Mouse (Mus musculus) neutrophil, adult 83 days (primary cell): ENCODE results near the gene Gm10959. TPM values are rescaled to one million over a fixed set of nuclear protein-coding genes. Genes with fewer than 3 reads are reported as not detected.

Experiments
- total RNA-seq, 2 experiments: library from RNA; stranded (reverse); gene quantifications; one replicate each; pipeline ENCODE4 v1.2.4; 2023

Gene Gm10959
- total RNA-seq: not detected

DNA sequence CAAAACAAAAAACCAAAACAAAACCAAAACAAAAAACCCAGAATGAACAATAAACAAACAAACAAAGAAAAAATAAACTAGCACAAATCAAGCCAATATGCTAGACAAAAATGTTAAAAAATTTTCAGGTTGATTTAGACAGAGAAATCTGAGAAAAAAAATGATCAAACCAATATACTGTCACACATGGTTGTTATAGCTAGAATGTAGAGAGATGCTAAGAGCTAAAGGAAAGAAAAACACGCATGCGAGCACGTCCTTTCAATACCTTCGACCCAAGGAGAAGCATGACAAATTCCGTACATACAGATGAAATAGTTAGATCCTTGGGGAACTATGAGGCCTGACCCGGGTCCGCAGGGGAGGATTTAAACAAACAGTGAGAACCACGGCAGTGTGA, at the start of gene Gm10959:
TSS of gene Gm10959 (minus strand) at position 101 of the 400 bp plus-strand sequence.

DNA sequence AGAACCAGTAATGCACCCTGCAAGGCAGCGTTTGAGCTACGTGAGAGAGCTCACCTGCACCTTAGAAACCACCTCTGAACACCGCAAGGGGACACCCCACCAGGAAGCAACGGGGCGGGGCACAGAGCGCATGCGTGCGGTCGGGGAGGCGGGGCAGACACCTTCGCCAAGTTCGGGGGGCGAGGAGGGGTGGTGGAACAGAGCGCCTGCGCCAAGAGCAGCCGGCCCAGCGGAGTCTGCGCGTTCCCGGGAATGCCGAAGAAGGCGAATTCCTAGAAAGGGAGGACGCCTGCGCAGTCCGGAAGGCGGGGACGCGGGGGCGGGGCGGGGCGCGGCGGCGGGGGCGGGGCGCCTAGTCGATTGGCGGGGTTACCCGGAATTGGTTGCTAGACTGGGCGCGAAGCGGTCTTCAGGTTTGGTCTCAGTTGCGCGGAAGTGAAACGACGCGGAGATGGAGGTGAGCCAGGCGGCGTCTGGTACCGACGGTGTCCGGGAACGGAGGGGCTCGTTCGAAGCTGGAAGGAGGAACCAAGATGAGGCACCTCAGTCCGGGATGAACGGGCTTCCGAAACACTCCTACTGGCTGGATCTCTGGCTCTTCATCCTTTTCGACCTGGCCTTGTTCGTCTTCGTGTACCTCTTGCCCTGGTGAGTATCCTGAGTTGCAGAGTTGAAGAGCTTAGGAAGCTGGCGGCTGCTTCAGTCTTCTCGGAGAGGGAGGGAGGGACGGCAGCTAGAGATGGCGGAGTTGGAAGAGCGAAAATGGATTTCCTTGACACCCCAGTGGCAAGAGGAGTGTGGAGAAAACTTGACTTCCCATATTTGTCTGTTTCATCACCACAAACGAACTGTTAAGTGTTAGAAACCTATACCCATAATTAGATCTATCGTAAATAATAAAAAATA, 5.1 kb upstream of the Gm10959 start, which contains the start of gene 1810037I17Rik:
TSS of gene 1810037I17Rik (plus strand) at position 195 of the 906 bp plus-strand sequence.

DNA sequence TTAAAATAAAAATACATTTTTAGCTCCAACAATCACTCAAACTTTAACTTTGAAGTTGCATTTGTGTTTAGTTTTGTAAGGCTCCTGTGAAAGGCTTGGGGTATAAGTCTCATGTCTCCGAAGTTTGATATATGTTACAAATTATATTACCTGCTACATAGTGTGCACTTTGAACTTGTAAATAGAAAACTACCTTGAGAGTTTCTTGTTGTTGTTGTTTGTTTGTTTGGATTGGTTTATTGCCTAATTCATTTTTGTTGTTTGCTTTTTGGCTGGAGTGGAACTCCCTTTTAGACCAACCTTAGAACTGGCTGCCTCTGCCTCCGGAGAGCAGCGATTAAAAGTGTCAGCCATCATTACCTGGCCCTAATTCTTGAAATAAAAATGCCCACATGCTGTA, 24.4 kb downstream of the Gm10959 start, which contains the start of gene Fabp2:
TSS of gene Fabp2 (plus strand) at position 301 of the 400 bp plus-strand sequence.

Other genes starting within 250 kb of the Gm10959 start
- 1 to 10 TPM; 1.7 to 2.9 TPM for gene Pde5a, start 190.4 kb downstream of the Gm10959 start, total RNA-seq
- gene Fabp2, start 24.3 kb downstream of the Gm10959 start, total RNA-seq: not detected
- 10 to 100 TPM; 48.5 to 54.8 TPM for gene 1810037I17Rik, start 4.8 kb upstream of the Gm10959 start, total RNA-seq
- gene Usp53, start 65.2 kb upstream of the Gm10959 start, total RNA-seq: 10 to 100 TPM in 1 of 2 experiments, 1 to 10 TPM in 1; 8.3 to 14.1 TPM
- not detected for gene Myoz2, start 115.7 kb upstream of the Gm10959 start, total RNA-seq